Mouse (Mus musculus): ENCODE measurements around the gene Slc35b3.

DNA sequence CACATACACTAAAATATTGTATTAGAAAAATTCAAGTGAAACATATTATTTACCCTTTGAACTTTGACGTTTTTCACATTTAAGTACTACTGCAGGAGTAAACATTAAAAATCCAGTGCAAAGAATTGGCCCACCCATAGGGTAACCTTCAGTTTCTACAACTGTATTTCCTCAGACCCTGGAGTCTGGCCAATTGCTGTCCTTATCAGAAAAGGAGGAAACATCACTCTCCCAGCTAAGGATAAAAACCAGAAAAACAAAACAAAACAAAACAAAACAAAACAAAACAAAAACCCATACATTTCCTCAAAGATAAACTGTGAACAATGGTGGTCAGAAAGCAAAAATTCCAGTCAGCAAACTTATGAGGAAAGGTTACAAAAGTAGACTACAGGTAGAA lies 14.9 kb downstream of the Slc35b3 start:
- TF ChIP-seq EP300 (IDR thresholded peaks at IDR 0.05; ENCODE audit: low read depth in 1 of 2, low read length in 2 of 2), result 0 out of 4 replicates have a peak, but pooled peaks of 1 of the 2 experiments have one; percentile 10
- TF ChIP-seq POLR2A (IDR thresholded peaks at IDR 0.05; ENCODE audit: control insufficient read depth in 1 of 2, insufficient read depth in 1 of 2, low read depth in 1 of 2, low read length in 2 of 2, poor library complexity in 1 of 2), result no peak
- no peak for TF ChIP-seq CTCF (IDR thresholded peaks at IDR 0.05 in 2 of 3, conservative IDR thresholded peaks at IDR 0.05 in 1 of 3; ENCODE audit: control insufficient read depth in 1 of 3, insufficient read depth in 1 of 3, low read depth in 2 of 3, low read length in 3 of 3, poor library complexity in 1 of 3, severe bottlenecking in 1 of 3)
- TF ChIP-seq CHD2 (IDR thresholded peaks at IDR 0.05; ENCODE audit: low read length), result no peak
- peak; percentile 52 for TF ChIP-seq GATA1 (IDR thresholded peaks at IDR 0.05; ENCODE audit: low read depth, low read length)
- no peak for TF ChIP-seq MAFK (IDR thresholded peaks at IDR 0.05; ENCODE audit: borderline replicate concordance, low read depth, low read length)
- no peak for TF ChIP-seq RAD21 (IDR thresholded peaks at IDR 0.05; ENCODE audit: low read depth, low read length)
- no peak for TF ChIP-seq USF1 (IDR thresholded peaks at IDR 0.05; ENCODE audit: low read depth, low read length)
- no peak for TF ChIP-seq NELFE (IDR thresholded peaks at IDR 0.05; ENCODE audit: low read depth, low read length)
- no peak for TF ChIP-seq CHD1 (IDR thresholded peaks at IDR 0.05; ENCODE audit: low read depth, low read length)
- no peak for TF ChIP-seq MAZ (IDR thresholded peaks at IDR 0.05; ENCODE audit: low read depth, low read length)

Data from MEL (cell line).